Mouse (Mus musculus): ENCODE measurements around the gene Fbxl14. TPM values are rescaled to one million over a fixed set of nuclear protein-coding genes. Genes with fewer than 3 reads are reported as not detected.
"Not testable (repeated sequence)": the region's sequence is repeated elsewhere in the genome, so short reads cannot be mapped to it uniquely, and the experiment has no call there.

The Fbxl14 gene
- polyA plus RNA-seq (2012; rRNA removed): 38.6 and 47.8 TPM in 2 replicates

GRCm38 (mm10) chr6:119479343-119479875 lies at the start of gene Fbxl14:
TSS of gene Fbxl14 (plus strand) at chr6:119479668.
- Histone ChIP-seq H3K4me1 (ENCODE audit: control insufficient read depth, insufficient read depth, low read length) (peaks cover 12% of the 10 kb centered on the region; the same call in 1 of the 2 replicates), H3K27ac (ENCODE audit: insufficient read depth, low read depth, low read length) (peak within 1 kb of the TSS; percentile 97), H3K27me3 (replicated peaks; ENCODE audit: control insufficient read depth, insufficient read depth, low read length) (no peaks in the 10 kb centered on the region), H3K4me3 (ENCODE audit: insufficient read depth, low read depth, low read length) (peak within 1 kb of the TSS; percentile 81), H3K36me3 (ENCODE audit: control insufficient read depth, insufficient read depth, low read length) (no peaks in the 10 kb centered on the region)
- 7% methylated on average over 100 of the region's 101 CpGs for WGBS
- peak; percentile 72 for DNase-seq
- no peak for TF ChIP-seq CTCF (conservative IDR thresholded peaks at IDR 0.05; ENCODE audit: insufficient read depth, insufficient read length, low read depth, low read length)
- TF ChIP-seq POLR2A (IDR thresholded peaks at IDR 0.05; ENCODE audit: low read depth, low read length): peak; percentile 7

GRCm38 (mm10) chr6:119430508-119430907 lies 49.0 kb upstream of the Fbxl14 start:
- H3K27me3 ChIP-seq (replicated peaks; ENCODE audit: control insufficient read depth, insufficient read depth, low read length): no peaks in the 10 kb centered on the region
- DNase-seq: peak; percentile 84
- H3K4me1 ChIP-seq (ENCODE audit: control insufficient read depth, insufficient read depth, low read length): no peaks in the 10 kb centered on the region
- TF ChIP-seq CTCF (conservative IDR thresholded peaks at IDR 0.05; ENCODE audit: insufficient read depth, insufficient read length, low read depth, low read length): peak; percentile 71
- TF ChIP-seq POLR2A (IDR thresholded peaks at IDR 0.05; ENCODE audit: low read depth, low read length): no peak
- 40% methylated on average over 2 of the region's 2 CpGs for WGBS
- no peak overlapping the region for H3K4me3 ChIP-seq (ENCODE audit: insufficient read depth, low read depth, low read length)
- H3K36me3 ChIP-seq (ENCODE audit: control insufficient read depth, insufficient read depth, low read length): no peaks in the 10 kb centered on the region
- H3K27ac ChIP-seq (ENCODE audit: insufficient read depth, low read depth, low read length): no peak overlapping the region

- 50% methylated on average over 6 of the region's 6 CpGs for WGBS
- Histone ChIP-seq H3K4me3 (ENCODE audit: insufficient read depth, low read depth, low read length) (no peak overlapping the region), H3K27ac (ENCODE audit: insufficient read depth, low read depth, low read length) (peak overlapping the region; percentile 70), H3K4me1 (ENCODE audit: control insufficient read depth, insufficient read depth, low read length) (no peaks in the 10 kb centered on the region), H3K27me3 (replicated peaks; ENCODE audit: control insufficient read depth, insufficient read depth, low read length) (no peaks in the 10 kb centered on the region), H3K36me3 (ENCODE audit: control insufficient read depth, insufficient read depth, low read length) (no peaks in the 10 kb centered on the region)
- peak; percentile 62 for DNase-seq
- no peak for TF ChIP-seq POLR2A (IDR thresholded peaks at IDR 0.05; ENCODE audit: low read depth, low read length)
Measured at GRCm38 (mm10) chr6:119431751-119432324, 47.6 kb upstream of the Fbxl14 start.

GRCm38 (mm10) chr6:119434394-119434793 lies 45.1 kb upstream of the Fbxl14 start:
- Histone ChIP-seq H3K27ac (ENCODE audit: insufficient read depth, low read depth, low read length) (no peak overlapping the region), H3K27me3 (replicated peaks; ENCODE audit: control insufficient read depth, insufficient read depth, low read length) (no peaks in the 10 kb centered on the region), H3K4me3 (ENCODE audit: insufficient read depth, low read depth, low read length) (no peak overlapping the region), H3K36me3 (ENCODE audit: control insufficient read depth, insufficient read depth, low read length) (no peaks in the 10 kb centered on the region), H3K4me1 (ENCODE audit: control insufficient read depth, insufficient read depth, low read length) (no peaks in the 10 kb centered on the region)
- no peak for DNase-seq
- TF ChIP-seq POLR2A (IDR thresholded peaks at IDR 0.05; ENCODE audit: low read depth, low read length) (no peak), CTCF (conservative IDR thresholded peaks at IDR 0.05; ENCODE audit: insufficient read depth, insufficient read length, low read depth, low read length) (no peak)
- 90% methylated on average over 4 of the region's 4 CpGs for WGBS

- H3K4me3 ChIP-seq (ENCODE audit: insufficient read depth, low read depth, low read length): no peak overlapping the region
- no peak for DNase-seq
- H3K4me1 ChIP-seq (ENCODE audit: control insufficient read depth, insufficient read depth, low read length): no peaks in the 10 kb centered on the region
- 57% methylated on average over 8 of the region's 8 CpGs for WGBS
- H3K27ac ChIP-seq (ENCODE audit: insufficient read depth, low read depth, low read length): no peak overlapping the region
- H3K36me3 ChIP-seq (ENCODE audit: control insufficient read depth, insufficient read depth, low read length): no peaks in the 10 kb centered on the region
- no peak for TF ChIP-seq POLR2A (IDR thresholded peaks at IDR 0.05; ENCODE audit: low read depth, low read length)
- TF ChIP-seq CTCF (conservative IDR thresholded peaks at IDR 0.05; ENCODE audit: insufficient read depth, insufficient read length, low read depth, low read length): no peak
- no peaks in the 10 kb centered on the region for H3K27me3 ChIP-seq (replicated peaks; ENCODE audit: control insufficient read depth, insufficient read depth, low read length)
Measured at GRCm38 (mm10) chr6:119437894-119438761, 41.3 kb upstream of the Fbxl14 start.

- peak; percentile 33; the same call in 1 of the 2 replicates for TF ChIP-seq CTCF (conservative IDR thresholded peaks at IDR 0.05; ENCODE audit: insufficient read depth, insufficient read length, low read depth, low read length)
- H3K27me3 ChIP-seq (replicated peaks; ENCODE audit: control insufficient read depth, insufficient read depth, low read length); H3K4me1 ChIP-seq (ENCODE audit: control insufficient read depth, insufficient read depth, low read length); DNase-seq; H3K27ac ChIP-seq (ENCODE audit: insufficient read depth, low read depth, low read length); H3K36me3 ChIP-seq (ENCODE audit: control insufficient read depth, insufficient read depth, low read length); H3K4me3 ChIP-seq (ENCODE audit: insufficient read depth, low read depth, low read length): not testable (repeated sequence)
- 83% methylated on average over 5 of the region's 5 CpGs for WGBS
Measured at GRCm38 (mm10) chr6:119442729-119443128, 36.7 kb upstream of the Fbxl14 start.
